Mouse (Mus musculus) CD4-positive helper T cell, adult 2 months (primary cell): Measurements from ENCODE around the gene Myo1d.

Experiments
- DNase-seq: peaks from one replicate; pipeline ENCODE4 v3.0.0-alpha.2; 2012; ENCODE audit warnings: low read depth, missing footprints, low spot score

The Myo1d gene

GRCm38 (mm10) chr11:80779527-80780344, at the start of gene Myo1d:
TSS of gene Myo1d (minus strand) at chr11:80780025.
- peak; percentile 88 for DNase-seq

- DNase-seq = no peak
Measured at GRCm38 (mm10) chr11:80821794-80822193, 42.0 kb upstream of the Myo1d start.

GRCm38 (mm10) chr11:80821296-80821695, 41.5 kb upstream of the Myo1d start:
- DNase-seq = no peak

GRCm38 (mm10) chr11:80820085-80820484, 40.3 kb upstream of the Myo1d start:
- no peak for DNase-seq

- DNase-seq = peak; percentile 47
Measured at GRCm38 (mm10) chr11:80818060-80818697, 38.4 kb upstream of the Myo1d start.

GRCm38 (mm10) chr11:80815354-80815753, 35.5 kb upstream of the Myo1d start:
- DNase-seq = no peak

DNA sequence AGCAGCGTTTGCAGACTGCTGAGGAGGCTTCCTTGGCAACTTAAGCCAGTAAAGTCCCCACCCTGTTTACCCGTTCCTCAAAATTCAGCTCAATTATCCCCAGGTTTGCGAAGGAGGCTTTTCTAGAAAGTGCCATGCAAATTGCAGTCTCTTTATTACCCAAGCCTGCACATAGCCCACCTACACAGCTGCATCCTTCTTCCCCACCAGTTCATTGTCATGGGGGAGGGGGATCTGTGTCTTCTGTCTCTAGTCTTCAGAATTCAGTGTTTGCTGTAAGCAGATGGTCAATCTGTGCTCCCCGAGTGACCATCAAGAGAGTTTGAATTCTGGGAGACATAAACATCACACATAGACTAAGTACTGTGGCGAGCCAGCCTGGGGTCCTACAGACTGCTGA, 31.3 kb upstream of the Myo1d start:
- no peak for DNase-seq

DNA sequence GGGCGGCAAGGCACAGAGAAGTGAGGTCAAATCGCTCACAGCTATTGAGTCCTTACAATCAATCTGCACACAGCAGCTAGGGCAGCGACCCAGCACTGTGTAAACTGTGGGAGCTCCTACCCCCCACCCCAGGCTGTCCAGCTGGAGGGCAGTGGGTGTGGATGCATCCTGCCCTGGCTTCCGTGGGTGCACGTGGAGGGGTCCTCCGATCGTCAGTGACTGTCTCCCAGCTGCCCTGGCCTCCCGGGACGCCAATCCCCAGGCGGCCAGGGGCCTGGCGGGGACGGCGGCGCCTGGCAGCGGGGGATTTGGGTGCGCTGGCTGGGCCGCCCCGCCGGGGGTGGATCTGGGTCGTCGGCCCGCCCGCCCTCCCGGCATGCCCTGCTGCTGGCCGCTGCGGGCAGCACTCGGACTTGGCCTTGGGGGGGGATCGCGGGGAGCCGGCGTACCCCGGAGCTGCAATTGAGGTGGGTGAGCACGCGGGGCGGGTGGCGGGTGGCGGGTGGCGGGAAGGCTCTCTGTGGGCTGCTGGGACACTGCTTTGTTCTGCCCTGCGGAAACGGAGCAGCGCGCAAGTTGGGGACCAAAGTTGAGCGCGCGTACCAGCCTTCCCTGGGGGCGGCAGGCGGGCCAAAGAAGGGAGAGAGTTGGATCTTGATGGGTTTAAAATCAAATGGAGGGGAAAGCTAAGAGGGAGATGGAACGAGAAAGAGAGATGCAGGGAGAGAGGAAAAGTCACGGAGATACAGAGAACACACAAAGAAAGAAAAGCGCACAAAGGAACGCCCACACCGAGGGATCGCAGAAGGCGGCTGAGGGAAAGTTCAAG, 30.4 kb upstream of the Myo1d start, which contains the start of gene Tmem98:
TSS of gene Tmem98 (plus strand) at position 183 of the 829 bp plus-strand sequence.
- no peak for DNase-seq

DNA sequence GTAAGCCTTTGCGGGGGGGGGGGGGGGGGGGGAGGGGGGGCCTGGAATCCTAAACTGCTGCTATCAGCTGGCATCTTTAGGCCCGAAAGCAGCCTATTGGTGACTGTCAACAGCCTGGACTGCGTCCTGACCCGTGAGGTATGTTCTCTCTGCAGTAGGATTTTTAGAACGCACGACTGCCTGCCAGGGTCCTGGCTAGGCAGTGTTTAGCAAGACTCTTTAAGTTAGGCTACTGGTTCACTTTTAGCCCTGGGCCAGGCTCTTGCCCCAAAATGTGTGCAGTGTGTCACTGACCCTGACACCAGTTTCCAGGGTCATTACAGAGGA, 29.8 kb upstream of the Myo1d start:
- no peak for DNase-seq

DNA sequence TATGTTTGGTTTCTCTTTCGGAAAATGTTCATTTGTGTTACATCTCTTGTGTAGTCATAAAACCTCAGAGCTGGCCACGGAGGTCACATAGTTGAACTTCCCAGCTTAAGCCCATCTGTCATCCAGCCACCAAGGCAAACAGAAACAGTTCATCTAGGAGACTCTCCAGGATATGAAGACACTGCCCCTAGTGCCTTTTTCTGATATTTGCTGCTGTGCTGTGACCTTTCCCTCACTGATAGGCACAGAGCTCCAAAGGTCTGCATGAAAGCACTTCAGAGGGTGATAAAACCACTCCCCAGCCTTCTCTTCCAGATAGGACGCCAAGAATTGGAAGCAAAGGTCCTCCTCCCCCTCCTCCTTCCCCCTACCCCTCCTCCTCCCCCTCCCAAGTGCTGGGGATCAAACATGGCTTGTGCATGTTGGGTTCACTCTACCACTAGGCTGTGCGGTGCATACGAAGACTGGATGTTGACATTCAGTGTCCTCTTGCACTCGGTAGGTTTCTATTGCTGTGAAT, 28.8 kb upstream of the Myo1d start:
- no peak for DNase-seq

DNA sequence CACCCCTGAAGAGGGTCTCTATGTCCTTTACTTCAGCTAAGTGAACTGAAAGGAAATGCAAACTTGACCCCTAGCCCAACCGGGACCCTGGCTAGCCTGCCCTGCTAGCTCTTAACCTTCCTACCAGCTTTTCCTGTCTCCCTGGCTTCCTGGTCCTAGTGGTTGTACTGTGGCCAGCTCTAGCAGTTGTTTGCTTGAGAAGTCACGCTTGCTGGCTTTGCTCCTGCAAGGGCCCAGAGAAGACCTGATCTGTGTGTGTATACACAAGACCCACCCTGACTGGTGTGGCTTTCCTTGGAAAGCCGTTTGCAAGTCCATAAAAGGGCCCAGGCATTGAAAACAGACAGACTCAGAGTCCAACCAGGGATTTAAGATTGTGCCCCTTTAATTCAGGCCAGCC, 22.9 kb upstream of the Myo1d start:
- no peak for DNase-seq

DNA sequence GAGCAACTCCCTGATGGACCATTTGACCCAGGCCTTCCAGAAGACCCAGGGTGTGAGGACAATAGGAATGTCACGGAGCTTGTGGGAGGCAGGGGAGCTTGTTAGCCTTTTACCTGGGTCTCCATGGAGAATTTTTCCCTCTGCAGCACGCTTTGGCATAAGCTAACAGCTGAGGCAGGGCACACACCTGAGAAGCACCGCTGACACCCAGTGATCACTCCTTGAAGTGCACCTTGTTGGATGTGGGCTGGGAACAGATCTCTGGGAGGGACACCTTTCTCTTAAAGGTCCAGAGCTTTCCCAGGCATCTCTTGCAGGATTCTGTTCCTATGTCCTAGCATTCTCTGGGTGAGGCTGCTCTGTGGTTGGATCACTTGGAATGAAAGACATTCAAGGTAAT, 20.2 kb upstream of the Myo1d start:
- no peak for DNase-seq

GRCm38 (mm10) chr11:80795431-80795830, 15.6 kb upstream of the Myo1d start:
- no peak for DNase-seq

DNA sequence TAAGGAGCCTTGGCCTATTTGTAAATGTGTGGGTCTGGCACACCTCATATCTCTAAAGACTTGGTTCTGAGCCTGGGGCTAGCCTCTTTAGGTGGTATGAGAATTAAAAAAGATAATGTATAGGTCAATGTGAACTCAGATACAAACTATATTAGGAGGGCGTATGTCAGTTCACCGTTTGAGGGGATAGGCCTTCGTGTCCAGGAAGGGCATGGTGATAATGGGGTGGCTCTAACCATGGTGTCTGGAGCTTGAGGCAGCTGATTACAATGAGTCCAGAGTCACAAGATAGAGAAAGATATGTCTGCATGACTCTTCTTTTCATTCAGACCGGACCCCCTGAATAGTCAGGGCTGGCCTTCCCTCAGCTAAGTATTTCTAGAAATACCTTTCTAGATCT, 14.5 kb upstream of the Myo1d start:
- no peak for DNase-seq

GRCm38 (mm10) chr11:80793386-80793785, 13.6 kb upstream of the Myo1d start:
- DNase-seq = no peak

DNA sequence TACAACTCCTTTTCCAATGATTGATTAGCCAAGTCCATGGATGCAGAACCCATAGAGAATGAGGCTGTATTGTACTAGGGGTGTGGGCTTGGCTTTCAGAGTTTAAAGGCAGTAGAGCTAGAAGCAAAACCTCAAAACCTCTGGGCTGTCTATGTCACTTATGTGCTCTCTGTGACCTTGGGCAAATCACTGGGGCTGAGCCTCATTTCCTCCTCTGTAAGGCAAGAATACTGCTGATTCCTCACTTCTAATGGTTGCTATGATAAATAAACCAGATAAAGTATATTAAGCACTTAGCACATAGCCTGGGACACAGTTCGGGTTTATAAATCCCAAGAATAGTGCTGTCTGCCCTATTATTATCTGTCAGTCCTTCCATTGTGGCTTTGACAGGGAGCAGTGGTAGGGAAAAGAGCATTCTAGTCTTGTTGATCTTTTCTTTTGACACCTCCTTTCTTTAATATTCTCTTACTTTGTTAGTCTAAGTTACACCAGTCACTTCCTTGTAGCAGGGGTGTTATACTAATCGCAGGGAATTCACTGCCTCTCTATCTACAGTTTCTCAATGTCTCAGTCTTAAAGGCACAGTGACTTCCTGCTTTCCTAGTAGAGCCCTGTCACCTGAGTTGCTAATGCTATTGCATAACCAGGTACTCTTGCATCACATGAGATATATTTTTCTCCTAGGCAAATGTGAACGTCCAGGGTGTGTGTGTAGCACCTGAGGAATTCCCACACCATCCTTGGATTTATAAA, 12.0 kb upstream of the Myo1d start:
- no peak for DNase-seq

DNA sequence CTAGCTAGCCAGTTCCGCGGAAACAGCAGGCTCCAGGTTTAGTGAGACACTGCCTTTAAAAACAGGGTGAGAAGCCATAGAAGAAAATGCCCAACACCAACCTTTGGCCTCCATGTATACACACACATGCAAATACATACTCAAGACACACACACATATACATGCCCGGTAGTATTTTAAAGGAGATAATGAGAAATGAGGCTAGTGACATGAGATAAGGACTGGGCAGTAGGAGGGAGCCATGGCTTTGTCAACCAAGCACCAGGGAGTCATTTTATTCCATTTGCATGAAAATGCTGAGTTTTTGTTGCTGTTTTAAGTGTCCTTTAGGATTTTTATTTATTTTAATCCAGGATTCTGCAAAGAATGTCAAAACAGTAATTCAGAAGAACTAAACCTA, 10.6 kb upstream of the Myo1d start:
- DNase-seq = no peak

DNA sequence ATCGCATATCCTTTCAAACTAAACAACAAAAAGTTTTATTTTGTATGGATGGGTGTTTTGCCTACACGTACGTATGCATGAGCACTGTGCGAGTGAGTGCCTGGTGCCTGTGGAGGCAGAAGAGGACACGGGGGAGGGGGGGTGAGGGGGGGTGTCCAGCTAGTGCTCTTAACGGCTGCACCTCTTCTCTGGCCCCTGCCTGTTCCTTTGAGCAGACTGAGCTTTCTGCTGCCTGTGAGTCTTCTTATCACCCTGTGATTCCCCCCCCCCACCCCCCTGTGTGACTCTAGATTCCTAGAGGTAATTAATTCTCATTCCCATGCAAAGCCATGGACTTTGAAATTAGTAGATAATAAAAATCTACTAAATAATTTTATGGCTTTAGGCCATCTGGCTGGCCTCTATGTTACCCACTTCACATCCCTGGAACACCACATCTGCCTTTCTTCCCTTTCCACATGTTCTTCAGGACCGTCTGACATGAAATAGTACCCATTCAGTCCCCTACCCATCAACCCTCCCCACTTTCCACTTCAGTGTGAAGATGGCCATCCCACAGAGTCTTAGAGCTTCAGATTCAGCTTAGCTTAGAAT, 9.9 kb upstream of the Myo1d start:
- DNase-seq = no peak

DNA sequence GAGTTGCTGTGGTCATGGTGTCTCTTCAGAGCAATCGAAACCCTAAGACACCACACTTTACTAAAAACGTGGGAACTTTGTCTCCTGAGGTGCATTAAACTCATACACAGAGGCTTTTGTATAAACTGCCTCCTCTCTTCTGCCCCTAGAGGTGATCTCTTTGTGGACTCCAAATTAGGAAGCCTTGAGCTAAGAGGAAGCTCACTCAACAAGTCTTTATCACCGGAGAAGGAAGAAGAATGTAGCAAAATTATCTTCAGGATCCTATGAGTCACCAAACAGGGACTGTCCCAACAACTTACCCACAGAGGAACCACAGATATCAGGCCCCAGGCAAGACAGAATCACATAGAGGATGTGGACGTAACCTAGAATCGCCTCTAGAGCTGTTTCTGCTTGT, 5.8 kb upstream of the Myo1d start:
- DNase-seq = peak; percentile 64

DNA sequence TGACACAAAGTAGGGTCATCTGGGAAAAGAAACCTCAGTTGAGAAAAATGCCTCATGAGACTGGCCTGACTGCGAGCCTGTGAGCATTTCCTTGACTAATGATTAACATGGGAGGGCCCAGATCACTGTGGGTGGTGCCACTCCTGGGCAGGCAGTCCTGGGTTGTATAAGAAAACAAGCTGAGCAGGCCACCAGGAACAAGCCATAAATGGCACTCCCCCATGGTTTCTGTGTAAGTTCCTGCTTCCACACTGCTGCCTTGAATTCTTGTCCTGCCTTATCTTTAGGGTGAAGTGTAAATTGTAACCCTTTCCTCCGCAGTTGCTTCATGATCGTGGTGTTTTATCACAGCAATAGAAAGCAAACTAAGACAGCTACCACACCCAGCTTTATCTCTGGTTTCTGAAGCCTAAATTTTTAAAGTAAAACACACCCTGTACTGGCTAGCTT, 4.5 kb upstream of the Myo1d start:
- no peak for DNase-seq

DNA sequence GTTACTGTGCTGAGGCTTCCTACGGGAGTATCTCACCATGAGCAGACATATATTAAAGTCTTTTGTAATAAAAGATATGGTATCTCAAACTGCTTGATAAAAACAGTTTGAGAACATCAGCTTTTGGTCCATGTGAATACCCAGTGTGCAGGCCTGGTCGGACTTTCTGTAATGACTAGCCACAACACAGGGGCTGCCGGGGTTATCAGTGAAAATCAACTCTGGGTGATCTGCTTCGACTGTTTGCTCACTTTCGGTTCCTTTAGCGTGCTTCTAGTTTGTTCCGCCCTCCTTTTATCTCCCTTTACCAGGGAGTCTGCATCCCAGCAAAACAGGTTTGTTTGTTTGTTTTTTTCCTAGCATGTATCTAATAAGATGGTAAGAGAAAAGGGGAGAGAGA, 3.6 kb upstream of the Myo1d start:
- peak; percentile 14 for DNase-seq
